Mouse (Mus musculus) ES-Bruce4 (cell line): ENCODE measurements around the gene Synj2bp.
"Not testable (repeated sequence)": the region's sequence is repeated elsewhere in the genome, so short reads cannot be mapped to it uniquely, and the experiment has no call there.

Experiments used
- CTCF ChIP-seq: IDR thresholded peaks from one replicate; pipeline ENCODE4 v1.8.1; 2011; ENCODE audit warnings: low read depth, low read length
- EP300 ChIP-seq: IDR thresholded peaks from 2 replicates; pipeline ENCODE4 v1.6.1; 2011; ENCODE audit warnings: low read depth, low read length; ENCODE audit not compliant: insufficient read depth
- POLR2A ChIP-seq: IDR thresholded peaks from one replicate; pipeline ENCODE4 v1.8.1; 2011; ENCODE audit warnings: low read length; ENCODE audit not compliant: insufficient read depth

GRCm38 (mm10) chr12:81496906-81497305 lies 35.8 kb downstream of the Synj2bp start:
- TF ChIP-seq EP300, CTCF, POLR2A: not testable (repeated sequence)
